Mouse (Mus musculus) lung, adult 10 weeks (tissue): Measurements from ENCODE around the gene Ccdc120. TPM values are rescaled to one million over a fixed set of nuclear protein-coding genes. Genes with fewer than 3 reads are reported as not detected.

Experiments
- polyA plus RNA-seq: library from polyadenylated mRNA; stranded (reverse); fragments of 350-450 nt; fragmentation: Illumina TruSeq; extraction: RNeasy Lipid Tissue Mini Kit (QIAGEN cat#74804); gene quantifications from one replicate; pipeline ENCODE4 v1.2.3, GENCODE M21; 2014; ENCODE audit warnings: low read depth, low replicate concordance; ENCODE audit not compliant: insufficient read depth

The Ccdc120 gene
- 6.8 TPM for polyA plus RNA-seq

DNA sequence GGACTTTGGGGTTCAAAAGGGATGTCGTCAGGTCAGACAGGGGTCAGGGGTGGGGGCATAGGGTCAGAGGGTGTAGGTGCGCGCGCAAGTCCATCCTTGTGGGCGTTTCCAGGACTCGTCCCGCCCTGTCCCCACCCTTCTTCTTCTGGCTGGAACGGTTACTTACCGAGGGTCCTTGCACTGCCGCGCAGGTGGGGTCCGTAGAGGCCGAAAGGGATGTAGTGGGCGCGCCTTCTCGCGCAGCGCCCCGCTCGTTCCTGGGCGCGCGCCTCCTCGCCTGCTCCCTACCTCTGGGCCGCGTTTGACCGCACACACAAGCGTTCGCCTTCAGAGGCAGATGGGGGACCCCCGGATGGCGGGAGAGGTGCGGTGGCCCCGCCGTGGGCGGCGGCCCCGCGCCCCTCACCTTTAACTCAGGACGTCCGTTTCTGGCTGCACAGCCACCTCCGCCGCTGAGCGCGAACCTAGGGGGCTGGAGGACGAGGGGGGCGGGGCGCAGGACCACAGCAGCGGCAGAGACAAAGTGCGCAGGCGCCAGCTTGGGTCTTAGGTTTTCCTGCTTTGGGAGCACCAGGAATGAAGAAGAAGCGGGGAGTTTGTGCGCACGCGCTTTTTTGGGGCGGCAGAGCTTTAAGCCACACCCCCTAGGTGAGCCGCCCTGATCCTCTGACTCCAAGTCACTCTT, at the start of gene Ccdc120:
Ccdc120 (minus strand) TSS at position 474 of the 685 bp plus-strand sequence.

GRCm38 (mm10) chrX:7789542-7790136, 38.9 kb upstream of the Ccdc120 start, which contains the start of gene Gripap1:
Gene Gripap1 (plus strand): TSS chrX:7789765.

GRCm38 (mm10) chrX:7762137-7762920, 11.6 kb upstream of the Ccdc120 start, which contains the start of gene Tfe3:
Gene Tfe3 (plus strand): TSS chrX:7762560.

GRCm38 (mm10) chrX:7728215-7728921, 22.3 kb downstream of the Ccdc120 start, which contains the start of gene Praf2:
Gene Praf2 (plus strand): TSS chrX:7728439.

GRCm38 (mm10) chrX:7721514-7722281, 29.0 kb downstream of the Ccdc120 start, which contains the start of gene Gm45208:
Gene Gm45208 (plus strand): TSS chrX:7722245.

GRCm38 (mm10) chrX:7714135-7714899, 36.4 kb downstream of the Ccdc120 start, which contains the start of gene Wdr45:
Gene Wdr45 (plus strand): TSS chrX:7714333.

GRCm38 (mm10) chrX:7696954-7697381, 53.7 kb downstream of the Ccdc120 start, which contains the start of gene Gpkow:
Gene Gpkow (plus strand): TSS chrX:7697131.

Other genes with a start within 250 kb of the Ccdc120 start
- 0.14 TPM for gene Foxp3, start 177.3 kb downstream of the Ccdc120 start, polyA plus RNA-seq
- gene Ppp1r3f, start 176.6 kb downstream of the Ccdc120 start, polyA plus RNA-seq, result 1.2 TPM
- gene Ccdc22, start 145.4 kb downstream of the Ccdc120 start, polyA plus RNA-seq, result 11.5 TPM
- 0.08 TPM for gene Cacna1f, start 143.8 kb downstream of the Ccdc120 start, polyA plus RNA-seq
- gene Syp, start 112.4 kb downstream of the Ccdc120 start, polyA plus RNA-seq, result 4.0 TPM
- 4.0 TPM for gene Prickle3, start 93.6 kb downstream of the Ccdc120 start, polyA plus RNA-seq
- 161 TPM for gene Plp2, start 79.5 kb downstream of the Ccdc120 start, polyA plus RNA-seq
- gene Magix, start 69.7 kb downstream of the Ccdc120 start, polyA plus RNA-seq, result 6.1 TPM
- gene Gpkow, start 53.8 kb downstream of the Ccdc120 start, polyA plus RNA-seq, result 18.2 TPM
- 86.4 TPM for gene Wdr45, start 36.6 kb downstream of the Ccdc120 start, polyA plus RNA-seq
- not detected for gene Gm45208, start 28.7 kb downstream of the Ccdc120 start, polyA plus RNA-seq
- 16.3 TPM for gene Praf2, start 22.5 kb downstream of the Ccdc120 start, polyA plus RNA-seq
- gene Tfe3, start 11.7 kb upstream of the Ccdc120 start, polyA plus RNA-seq, result 19.0 TPM
- 20.6 TPM for gene Gripap1, start 38.9 kb upstream of the Ccdc120 start, polyA plus RNA-seq
- gene Kcnd1, start 71.4 kb upstream of the Ccdc120 start, polyA plus RNA-seq, result 0.20 TPM
- gene Otud5, start 90.5 kb upstream of the Ccdc120 start, polyA plus RNA-seq, result 30.7 TPM
- 6.7 TPM for gene Pim2, start 127.4 kb upstream of the Ccdc120 start, polyA plus RNA-seq
- gene Slc35a2, start 133.1 kb upstream of the Ccdc120 start, polyA plus RNA-seq, result 24.4 TPM
- 63.7 TPM for gene Pqbp1, start 148.4 kb upstream of the Ccdc120 start, polyA plus RNA-seq
- gene Timm17b, start 148.5 kb upstream of the Ccdc120 start, polyA plus RNA-seq, result 46.0 TPM
- gene Gm10491, start 156.9 kb upstream of the Ccdc120 start, polyA plus RNA-seq, result not detected
- gene Gm10490, start 158.6 kb upstream of the Ccdc120 start, polyA plus RNA-seq, result not detected
- gene Pcsk1n, start 168.9 kb upstream of the Ccdc120 start, polyA plus RNA-seq, result 0.17 TPM
- gene Eras, start 177.7 kb upstream of the Ccdc120 start, polyA plus RNA-seq, result not detected
- gene Hdac6, start 197.0 kb upstream of the Ccdc120 start, polyA plus RNA-seq, result 3.4 TPM
- gene Gata1, start 227.2 kb upstream of the Ccdc120 start, polyA plus RNA-seq, result 0.48 TPM